In the genomic region with DNA sequence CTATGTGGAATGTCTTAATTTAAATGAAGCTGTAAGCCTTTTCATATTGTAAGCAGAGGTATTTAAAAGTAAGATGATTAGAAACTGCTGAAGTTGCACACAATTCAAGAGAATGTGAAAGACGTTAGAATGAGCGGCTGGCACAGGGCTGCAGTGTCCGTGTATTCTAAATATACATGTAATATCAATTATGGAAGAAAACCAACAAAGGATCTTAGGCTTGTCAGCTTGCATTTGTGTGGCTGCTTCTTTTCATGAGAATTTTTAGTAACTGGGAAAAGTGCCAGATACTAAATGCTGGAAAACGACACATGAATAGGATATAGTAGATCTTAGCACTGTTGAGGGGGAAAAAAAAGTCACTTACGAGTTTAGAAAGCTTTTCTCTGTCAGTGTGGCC, we compare ENCODE assay signal across 14 mouse cellular contexts. TPM values are rescaled to one million over a fixed set of nuclear protein-coding genes. Genes with fewer than 3 reads are reported as not detected.
DNase-seq lines count a peak whose midpoint lies in the region; ATAC-seq and TF ChIP-seq lines count a peak whose summit lies in the region.
"Had no signal": no experiment of that assay in that cellular context is flagged by ENCODE, and none has a peak within 500 bp of the region (broad histone marks: within the 10 kb centered on the region; RNA-seq: fewer than 3 reads in every experiment).

No protein-coding gene starts in this region.

- ATAC-seq in embryonic facial prominence, embryonic 14.5 days (ENCODE audit: low read depth), result 0 out of 2 replicates have a peak, but pooled peaks have one; percentile 41
- ATAC-seq in midbrain, embryonic 15.5 days (replicated peaks), result 0 out of 2 replicates have a peak, but pooled peaks have one; percentile 55
- no peak for ATAC-seq in midbrain, embryonic 11.5 days (ENCODE audit: low FRiP score)
- ATAC-seq in midbrain, embryonic 16.5 days, result peak; percentile 67
- ATAC-seq: CD4-positive, CD25-positive, alpha-beta regulatory T cell, adult 4 months; liver, postnatal 0 days had no signal

- no peak overlapping the region for H3K4me3 ChIP-seq in embryonic facial prominence, embryonic 14.5 days (ENCODE audit: low read depth, low read length)
- H3K4me3 ChIP-seq in embryonic facial prominence, embryonic 10.5 days, result no peak overlapping the region
- H3K4me3 ChIP-seq in layer of hippocampus, adult 2 months, result no peak overlapping the region
- no peak overlapping the region for H3K4me3 ChIP-seq in midbrain, embryonic 15.5 days
- no peak overlapping the region for H3K4me3 ChIP-seq in midbrain, embryonic 11.5 days (ENCODE audit: low read depth, low read length)
- no peak overlapping the region for H3K4me3 ChIP-seq in midbrain, embryonic 16.5 days (ENCODE audit: low read depth, low read length)
- H3K4me3 ChIP-seq: neural tube, embryonic 12.5 days had no signal

- H3K36me3 ChIP-seq in embryonic facial prominence, embryonic 14.5 days (ENCODE audit: control insufficient read depth, insufficient read depth, low read length), result no peaks in the 10 kb centered on the region
- H3K36me3 ChIP-seq in embryonic facial prominence, embryonic 10.5 days (replicated peaks), result no peaks in the 10 kb centered on the region
- no peaks in the 10 kb centered on the region for H3K36me3 ChIP-seq in midbrain, embryonic 15.5 days (replicated peaks)
- H3K36me3 ChIP-seq in midbrain, embryonic 11.5 days (ENCODE audit: control insufficient read depth, insufficient read depth, low read length), result no peaks in the 10 kb centered on the region
- H3K36me3 ChIP-seq in midbrain, embryonic 16.5 days (ENCODE audit: control insufficient read depth, insufficient read depth, low read length), result no peaks in the 10 kb centered on the region
- H3K36me3 ChIP-seq: G1E; neural tube, embryonic 12.5 days had no signal

- no peaks in the 10 kb centered on the region for H3K27me3 ChIP-seq in embryonic facial prominence, embryonic 14.5 days (replicated peaks; ENCODE audit: control insufficient read depth, insufficient read depth, low read length)
- H3K27me3 ChIP-seq in embryonic facial prominence, embryonic 10.5 days (replicated peaks; ENCODE audit: low read depth, poor library complexity, severe bottlenecking), result no peaks in the 10 kb centered on the region
- no peaks in the 10 kb centered on the region for H3K27me3 ChIP-seq in midbrain, embryonic 15.5 days (replicated peaks)
- no peaks in the 10 kb centered on the region for H3K27me3 ChIP-seq in midbrain, embryonic 11.5 days (ENCODE audit: control insufficient read depth, insufficient read depth, low read length)
- no peaks in the 10 kb centered on the region for H3K27me3 ChIP-seq in midbrain, embryonic 16.5 days (ENCODE audit: control insufficient read depth, insufficient read depth, low read depth, low read length)
- H3K27me3 ChIP-seq: neural tube, embryonic 12.5 days had no signal

- no peaks in the 10 kb centered on the region for H3K9me3 ChIP-seq in embryonic facial prominence, embryonic 14.5 days (ENCODE audit: control insufficient read depth, low read length)
- H3K9me3 ChIP-seq in embryonic facial prominence, embryonic 10.5 days, result no peaks in the 10 kb centered on the region
- H3K9me3 ChIP-seq in midbrain, embryonic 15.5 days, result no peaks in the 10 kb centered on the region
- H3K9me3 ChIP-seq in midbrain, embryonic 11.5 days (ENCODE audit: control insufficient read depth, low read length), result no peaks in the 10 kb centered on the region
- H3K9me3 ChIP-seq in midbrain, embryonic 16.5 days (replicated peaks; ENCODE audit: control insufficient read depth, low read length, poor library complexity, severe bottlenecking), result no peaks in the 10 kb centered on the region
- H3K9me3 ChIP-seq: neural tube, embryonic 12.5 days had no signal

- no peak overlapping the region for H3K27ac ChIP-seq in embryonic facial prominence, embryonic 14.5 days (replicated peaks; ENCODE audit: low read depth, low read length)
- no peak overlapping the region for H3K27ac ChIP-seq in embryonic facial prominence, embryonic 10.5 days (replicated peaks)
- H3K27ac ChIP-seq in layer of hippocampus, adult 2 months, result peak overlapping the region; percentile 49
- 0 out of 2 replicates have a peak overlapping the region, but pooled peaks have one; percentile 38 for H3K27ac ChIP-seq in midbrain, embryonic 15.5 days
- H3K27ac ChIP-seq in midbrain, embryonic 11.5 days (ENCODE audit: low read depth, low read length), result no peak overlapping the region
- no peak overlapping the region for H3K27ac ChIP-seq in midbrain, embryonic 16.5 days (ENCODE audit: low read length)
- H3K27ac ChIP-seq: macrophage; neural tube, embryonic 12.5 days had no signal

- no peak overlapping the region for H3K9ac ChIP-seq in embryonic facial prominence, embryonic 14.5 days (ENCODE audit: low read depth, low read length)
- no peak overlapping the region for H3K9ac ChIP-seq in midbrain, embryonic 15.5 days
- H3K9ac ChIP-seq in midbrain, embryonic 11.5 days (ENCODE audit: low read length), result no peak overlapping the region
- no peak overlapping the region for H3K9ac ChIP-seq in midbrain, embryonic 16.5 days (ENCODE audit: low read depth, low read length)
- H3K9ac ChIP-seq: liver, postnatal 0 days; neural tube, embryonic 12.5 days had no signal

- TF ChIP-seq CTCF in layer of hippocampus, adult 2 months (conservative IDR thresholded peaks at IDR 0.05), result no peak

- DNase-seq in embryonic facial prominence, embryonic 14.5 days (ENCODE audit: low spot score), result peak; percentile 80
- no peak for DNase-seq in embryonic facial prominence, embryonic 10.5 days (ENCODE audit: low spot score)
- DNase-seq in layer of hippocampus, adult 2 months (ENCODE audit: low spot score in 2 of 2), result no peak
- DNase-seq in layer of hippocampus, adult 9-11 months, result no peak
- DNase-seq in midbrain, embryonic 11.5 days (ENCODE audit: low spot score, missing footprints), result no peak
- DNase-seq in T-cell, adult 2 months (ENCODE audit: low spot score), result no peak

- no peak overlapping the region for H3K4me2 ChIP-seq in embryonic facial prominence, embryonic 14.5 days (ENCODE audit: low read depth, low read length)
- no peak overlapping the region for H3K4me2 ChIP-seq in midbrain, embryonic 15.5 days
- H3K4me2 ChIP-seq in midbrain, embryonic 11.5 days, result no peak overlapping the region
- H3K4me2 ChIP-seq in midbrain, embryonic 16.5 days (ENCODE audit: low read length), result no peak overlapping the region
- H3K4me2 ChIP-seq: neural tube, embryonic 12.5 days had no signal

- WGBS in embryonic facial prominence, embryonic 14.5 days, result 30% methylated on average over 5 of the region's 5 CpGs
- 86% methylated on average over 5 of the region's 5 CpGs for WGBS in embryonic facial prominence, embryonic 10.5 days
- WGBS in midbrain, embryonic 15.5 days, result 41% methylated on average over 5 of the region's 5 CpGs
- WGBS in midbrain, embryonic 11.5 days, result 67% methylated on average over 5 of the region's 5 CpGs
- WGBS in midbrain, embryonic 16.5 days, result 35% methylated on average over 5 of the region's 5 CpGs

- H3K4me1 ChIP-seq in embryonic facial prominence, embryonic 14.5 days (ENCODE audit: control insufficient read depth, insufficient read depth, low read length), result peaks cover 7% of the 10 kb centered on the region; the same call in 1 of the 2 replicates
- H3K4me1 ChIP-seq in embryonic facial prominence, embryonic 10.5 days, result no peaks in the 10 kb centered on the region
- H3K4me1 ChIP-seq in midbrain, embryonic 15.5 days, result peaks cover 13% of the 10 kb centered on the region
- H3K4me1 ChIP-seq in midbrain, embryonic 11.5 days (ENCODE audit: control insufficient read depth, insufficient read depth, low read length), result no peaks in the 10 kb centered on the region
- peaks cover 6% of the 10 kb centered on the region; the same call in 1 of the 2 replicates for H3K4me1 ChIP-seq in midbrain, embryonic 16.5 days (ENCODE audit: control insufficient read depth, insufficient read depth, low read length)
- H3K4me1 ChIP-seq: neural tube, embryonic 12.5 days had no signal

RNA-seq across cellular contexts. Expression of a gene that starts 11.8 kb away (rescaled TPM):
- polyA plus RNA-seq in embryonic facial prominence, embryonic 14.5 days (2014; fragmentation: Nextera tagmentation; extraction: Ambion mirVana), result 14.6 and 16.2 TPM in 2 replicates
- polyA plus RNA-seq in embryonic facial prominence, embryonic 10.5 days (2016; fragmentation: Nextera tagmentation; extraction: Ambion mirVana), result 8.3 and 8.7 TPM in 2 replicates
- 10 to 100 TPM; 50.0 to 58.7 TPM for total RNA-seq in layer of hippocampus, adult 2 months (2021)
- 31.0 and 34.7 TPM in 2 replicates for polyA plus RNA-seq in midbrain, embryonic 15.5 days (2015; fragmentation: Nextera tagmentation; extraction: Ambion mirVana)
- polyA plus RNA-seq in midbrain, embryonic 11.5 days (2014; fragmentation: Nextera tagmentation; extraction: Ambion mirVana), result 11.1 and 12.2 TPM in 2 replicates
- polyA plus RNA-seq in midbrain, embryonic 16.5 days (2015; fragmentation: Nextera tagmentation; extraction: Ambion mirVana), result 31.8 and 35.0 TPM in 2 replicates
- total RNA-seq: monocyte, adult 5-6 weeks had no signal
- polyA plus RNA-seq: G1E had no signal

Comparison
In these comparisons a context has a peak if more than half of its experiments do, and no peak if none do; other contexts are left out.
1. H3K27ac ChIP-seq: peak in layer of hippocampus, adult 2 months (single experiment) and midbrain, embryonic 15.5 days (single experiment); none in embryonic facial prominence, embryonic 14.5 days (single experiment), embryonic facial prominence, embryonic 10.5 days (single experiment), midbrain, embryonic 11.5 days (single experiment) and midbrain, embryonic 16.5 days (single experiment).